In the genomic region with DNA sequence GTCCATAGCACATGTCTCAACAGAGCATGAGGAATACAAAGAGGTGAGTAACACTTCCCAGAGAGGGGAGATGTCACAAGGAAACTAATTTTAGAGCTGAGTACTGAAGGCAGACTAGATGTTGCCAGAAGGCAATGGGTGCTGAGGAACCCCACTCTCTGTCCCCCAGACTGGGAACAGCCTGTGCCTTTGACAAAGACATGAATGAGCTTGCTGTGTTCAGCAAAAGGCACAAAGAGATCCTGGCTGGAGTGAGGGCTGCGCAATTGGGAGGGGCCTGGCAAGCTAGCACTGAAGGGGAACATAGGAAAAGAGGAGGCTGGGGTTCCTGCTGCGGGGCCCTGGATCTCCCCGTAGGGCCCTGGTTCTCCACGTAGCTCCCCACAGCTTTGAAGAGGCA, we compare ENCODE assay signal across 10 mouse cellular contexts.
DNase-seq lines count a peak whose midpoint lies in the region; ATAC-seq lines count a peak whose summit lies in the region.
"Had no signal": no experiment of that assay in that cellular context is flagged by ENCODE, and none has a peak within 500 bp of the region (broad histone marks: within the 10 kb centered on the region; RNA-seq: fewer than 3 reads in every experiment).

No protein-coding gene starts in this region.

- ATAC-seq in heart, embryonic 16.5 days (replicated peaks; ENCODE audit: extremely low read depth, insufficient read depth, low FRiP score) = no peak
- peak; percentile 35; the same call in 1 of the 2 replicates for ATAC-seq in forebrain, embryonic 15.5 days (replicated peaks)

- 75% methylated on average over 4 of the region's 4 CpGs for WGBS in heart, embryonic 16.5 days
- WGBS in forebrain, embryonic 15.5 days = 65% methylated on average over 4 of the region's 4 CpGs

- H3K27ac ChIP-seq in heart, embryonic 16.5 days (ENCODE audit: low read length) = no peak overlapping the region
- H3K27ac ChIP-seq in forebrain, embryonic 15.5 days (replicated peaks) = no peak overlapping the region
- H3K27ac ChIP-seq: liver, embryonic 13.5 days had no signal

- no peak overlapping the region for H3K4me2 ChIP-seq in heart, embryonic 16.5 days (ENCODE audit: low read depth, low read length)
- H3K4me2 ChIP-seq in forebrain, embryonic 15.5 days (replicated peaks) = no peak overlapping the region
- H3K4me2 ChIP-seq: liver, embryonic 13.5 days had no signal

- peaks cover 5% of the 10 kb centered on the region; the same call in 1 of the 2 replicates for H3K4me1 ChIP-seq in heart, embryonic 16.5 days (ENCODE audit: control insufficient read depth, insufficient read depth, low read length)
- H3K4me1 ChIP-seq in forebrain, embryonic 15.5 days = 0 out of 2 replicates have a peak, but pooled peaks cover 2% of the 10 kb centered on the region
- H3K4me1 ChIP-seq: liver, embryonic 13.5 days had no signal

- no peaks in the 10 kb centered on the region for H3K9me3 ChIP-seq in heart, embryonic 16.5 days (replicated peaks; ENCODE audit: control insufficient read depth, low read length)
- H3K9me3 ChIP-seq in forebrain, embryonic 15.5 days = no peaks in the 10 kb centered on the region
- H3K9me3 ChIP-seq: liver, embryonic 13.5 days had no signal

- no peaks in the 10 kb centered on the region for H3K27me3 ChIP-seq in heart, embryonic 16.5 days (ENCODE audit: control insufficient read depth, insufficient read depth, low read length)
- no peaks in the 10 kb centered on the region for H3K27me3 ChIP-seq in forebrain, embryonic 15.5 days

- H3K4me3 ChIP-seq in heart, embryonic 16.5 days (ENCODE audit: low read length) = no peak overlapping the region
- H3K4me3 ChIP-seq in forebrain, embryonic 15.5 days = no peak overlapping the region
- H3K4me3 ChIP-seq: liver, embryonic 13.5 days had no signal

- H3K36me3 ChIP-seq in heart, embryonic 16.5 days (ENCODE audit: control insufficient read depth, insufficient read depth) = no peaks in the 10 kb centered on the region
- H3K36me3 ChIP-seq in forebrain, embryonic 15.5 days = no peaks in the 10 kb centered on the region
- H3K36me3 ChIP-seq: liver, embryonic 13.5 days had no signal

- H3K9ac ChIP-seq in heart, embryonic 16.5 days (ENCODE audit: low read length) = 0 out of 2 replicates have a peak overlapping the region, but pooled peaks have one; percentile 10
- H3K9ac ChIP-seq in forebrain, embryonic 15.5 days (replicated peaks) = no peak overlapping the region
- H3K9ac ChIP-seq: liver, embryonic 13.5 days had no signal

- no peak for DNase-seq in heart, adult 8-10 months (ENCODE audit: low spot score)
- peak; percentile 66 to 72 for DNase-seq in layer of hippocampus, adult 8-10 months (ENCODE audit: low spot score in 2 of 2)
- peak; percentile 36 for DNase-seq in right cerebral cortex, postnatal 14 days
- no peak for DNase-seq in lung, postnatal 25 days (ENCODE audit: low spot score)
- DNase-seq in adrenal gland, adult 8-10 months = no peak
- DNase-seq: gastrocnemius, postnatal 14 days; liver, embryonic 13.5 days; thymus, adult 2 months had no signal

Comparison
In these comparisons a context has a peak if more than half of its experiments do, and no peak if none do; other contexts are left out.
1. DNase-seq: peak in layer of hippocampus, adult 8-10 months (2 of 2) and right cerebral cortex, postnatal 14 days (single experiment); none in heart, adult 8-10 months (single experiment), lung, postnatal 25 days (single experiment) and adrenal gland, adult 8-10 months (single experiment).